Mouse (Mus musculus) fat pad, adult 2 months (tissue): ENCODE results near the gene Rbm4b.

ENCODE experiments used
- DNase-seq: peaks from one replicate; pipeline ENCODE4 v3.0.0-alpha.2; 2011; ENCODE audit warnings: low read depth, low spot score; ENCODE audit errors: extremely low read depth

The Rbm4b gene

DNA sequence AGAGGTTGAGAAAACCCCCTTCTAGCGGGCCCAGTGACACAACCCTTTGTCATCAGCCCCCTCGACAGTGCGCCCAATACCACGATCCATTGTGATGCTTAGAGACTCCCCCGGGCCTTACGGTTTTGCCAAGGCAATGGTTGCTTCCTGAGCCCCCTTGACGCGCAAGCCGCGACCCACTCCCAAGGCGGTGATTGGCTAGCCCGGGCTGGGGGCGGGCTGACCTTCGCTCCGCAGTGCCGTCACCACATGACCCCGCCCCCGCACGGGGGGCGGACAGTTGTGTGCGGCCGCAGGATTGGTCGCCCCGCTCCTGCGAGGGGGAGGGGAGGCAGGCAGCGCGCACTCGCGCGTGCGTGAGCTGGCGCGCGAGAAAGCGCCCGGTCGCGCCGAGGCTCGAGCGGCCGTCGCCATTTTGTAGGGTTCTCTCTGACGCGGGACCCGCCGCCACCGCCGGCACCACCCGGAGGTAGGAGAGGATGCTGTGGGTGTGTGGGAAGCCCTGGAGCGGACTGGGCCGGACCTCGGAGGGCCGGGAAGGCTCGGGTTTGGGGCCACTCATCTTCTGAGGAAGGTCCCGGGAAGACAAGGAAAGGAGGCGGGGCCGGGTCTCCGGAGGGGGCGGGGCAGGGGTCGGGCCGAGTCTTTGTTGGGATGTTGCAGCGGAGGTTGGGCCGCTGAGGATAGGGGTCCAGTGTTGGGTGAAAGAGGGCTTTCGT, at the start of gene Rbm4b:
Gene Rbm4b (plus strand): TSS at position 305 of the 719 bp plus-strand sequence.
- DNase-seq = no peak

DNA sequence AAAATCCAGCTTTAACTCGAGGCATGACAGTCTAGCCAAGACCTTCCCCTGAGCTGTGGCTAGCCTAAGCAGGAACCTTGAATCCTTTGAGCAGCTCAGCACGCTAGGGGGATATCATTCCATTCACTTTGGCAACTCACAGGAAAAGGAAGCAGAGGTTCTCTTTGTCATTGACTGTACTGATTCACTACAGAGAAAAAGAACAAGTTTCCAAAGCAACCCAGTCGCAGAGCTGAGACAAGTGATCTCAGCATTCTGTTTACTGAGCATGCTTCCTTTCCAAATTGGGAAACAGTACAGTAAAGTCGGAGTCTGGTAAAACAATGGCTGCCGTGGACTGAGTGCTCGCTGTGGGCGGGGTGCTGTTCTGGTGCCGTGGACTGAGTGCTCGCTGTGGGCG, 47.5 kb upstream of the Rbm4b start:
- DNase-seq = no peak

DNA sequence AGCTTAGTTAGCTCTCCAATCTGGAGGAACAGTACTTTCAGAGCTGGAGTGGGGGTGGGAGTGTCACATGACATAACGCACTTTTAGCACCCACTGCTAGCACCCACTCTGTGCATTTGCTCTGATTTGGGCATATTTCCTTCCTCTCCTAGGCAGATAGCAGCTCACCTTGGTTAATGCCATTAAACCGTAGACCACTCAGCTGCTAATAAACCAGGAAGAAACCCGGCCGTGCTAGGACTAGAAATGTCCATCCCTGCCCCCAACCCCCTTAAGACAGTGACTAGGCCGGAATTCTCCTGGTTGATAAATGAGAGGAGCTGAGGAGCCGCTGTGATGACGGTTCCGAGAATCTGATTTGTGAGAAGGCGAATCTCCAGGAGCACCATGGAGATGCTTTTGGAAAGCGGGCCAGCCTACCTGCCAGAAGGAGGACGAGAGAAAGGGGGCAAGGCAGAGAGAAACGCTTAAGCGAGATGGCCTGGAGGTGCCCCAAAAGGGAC, 45.1 kb upstream of the Rbm4b start, which contains the start of gene Sptbn2:
Gene Sptbn2 (plus strand): TSS at position 70 of the 503 bp plus-strand sequence.
- DNase-seq = no peak

DNA sequence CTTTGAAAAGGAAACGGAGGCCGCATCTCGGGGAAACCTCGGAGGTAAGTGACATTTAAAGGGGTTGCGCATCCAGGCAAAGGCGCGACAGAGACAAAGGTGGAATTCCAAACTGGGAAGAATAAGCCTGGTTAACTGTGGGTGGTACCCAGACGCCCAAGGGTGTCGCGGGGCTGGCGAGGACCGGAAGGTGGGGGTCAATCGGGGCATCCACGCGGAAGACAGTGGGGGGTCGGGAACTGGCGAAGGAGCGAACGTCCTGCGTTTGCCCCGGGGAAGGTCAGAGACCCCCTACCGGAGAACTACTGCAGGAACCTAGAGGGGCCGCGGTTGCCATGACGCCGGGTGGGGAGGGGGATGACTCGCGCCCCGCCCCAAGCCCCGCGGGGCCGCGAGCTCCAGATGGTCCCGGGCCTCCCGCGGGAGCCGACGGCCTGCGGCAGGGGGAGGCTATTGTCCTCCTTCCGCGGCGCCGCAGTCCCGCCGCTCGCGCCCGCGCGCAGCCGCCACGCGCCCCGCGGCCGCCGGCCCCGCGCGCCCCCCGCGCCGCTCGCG, 44.6 kb upstream of the Rbm4b start:
- DNase-seq = no peak

DNA sequence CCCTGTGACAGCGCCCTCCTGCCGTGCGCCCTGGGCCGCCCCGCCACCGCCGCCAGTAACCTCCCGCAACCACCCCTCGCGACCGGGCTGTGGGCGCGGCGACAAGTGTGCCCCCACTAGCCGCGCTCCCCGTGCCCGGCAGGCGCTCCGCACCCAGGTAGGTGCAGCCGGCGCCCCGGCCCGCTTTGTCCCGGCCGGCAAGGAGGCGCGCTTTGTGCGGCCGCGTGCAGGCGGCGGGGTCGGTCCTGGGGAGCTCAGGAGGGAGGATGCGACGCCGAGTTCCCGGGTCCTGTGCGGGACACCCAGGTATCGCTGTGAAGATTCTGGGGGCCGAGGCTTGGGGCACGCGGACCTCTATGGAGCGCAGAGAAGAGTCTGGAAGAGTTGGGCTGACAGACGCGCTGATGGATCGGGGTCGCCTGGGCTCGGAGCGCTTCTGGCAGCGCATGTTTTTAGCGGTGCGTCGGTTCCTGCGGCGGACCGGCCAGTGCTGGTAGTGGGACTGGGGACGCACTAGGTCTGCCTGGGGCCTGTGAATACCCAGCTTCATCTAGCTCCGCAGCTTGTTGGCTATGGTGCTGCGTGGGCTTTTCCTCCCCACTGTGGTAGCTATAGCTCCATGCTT, 44.0 kb upstream of the Rbm4b start:
- DNase-seq = no peak

DNA sequence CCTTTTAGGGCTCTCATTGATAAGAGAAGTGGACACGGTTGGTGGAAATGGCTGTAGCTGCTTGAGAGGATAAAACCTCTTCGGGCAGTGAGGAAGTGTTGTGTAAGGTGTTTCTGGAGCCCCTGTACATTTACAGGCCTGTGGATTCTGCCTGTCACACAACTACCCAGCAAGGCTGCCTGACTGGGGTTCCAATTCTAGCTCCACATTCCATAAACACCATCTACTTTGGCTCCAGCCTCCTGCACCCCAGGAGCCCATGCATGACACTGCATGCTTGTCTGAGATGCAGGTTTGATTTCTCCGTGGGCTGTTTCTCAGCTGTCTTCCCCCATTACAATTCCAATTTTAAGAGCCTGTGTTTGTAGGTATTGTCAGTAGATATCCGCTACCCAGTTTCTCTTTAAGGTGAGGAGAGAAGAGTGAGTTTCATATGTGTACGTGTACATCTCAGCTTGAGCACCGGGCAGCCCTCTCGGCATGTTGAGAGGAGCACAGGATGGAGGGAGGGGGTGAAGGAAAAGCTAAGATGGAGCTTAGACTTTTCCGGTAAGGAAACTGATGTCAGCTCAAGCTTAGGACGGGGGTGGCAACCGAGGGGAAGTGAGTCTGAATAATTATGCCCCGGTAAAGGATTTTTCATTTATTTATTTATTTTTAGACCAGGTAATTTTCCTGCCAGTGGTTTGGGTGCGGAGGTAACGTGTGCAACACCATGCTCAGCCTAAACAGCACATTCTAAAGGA, 43.3 kb upstream of the Rbm4b start:
- no peak for DNase-seq

DNA sequence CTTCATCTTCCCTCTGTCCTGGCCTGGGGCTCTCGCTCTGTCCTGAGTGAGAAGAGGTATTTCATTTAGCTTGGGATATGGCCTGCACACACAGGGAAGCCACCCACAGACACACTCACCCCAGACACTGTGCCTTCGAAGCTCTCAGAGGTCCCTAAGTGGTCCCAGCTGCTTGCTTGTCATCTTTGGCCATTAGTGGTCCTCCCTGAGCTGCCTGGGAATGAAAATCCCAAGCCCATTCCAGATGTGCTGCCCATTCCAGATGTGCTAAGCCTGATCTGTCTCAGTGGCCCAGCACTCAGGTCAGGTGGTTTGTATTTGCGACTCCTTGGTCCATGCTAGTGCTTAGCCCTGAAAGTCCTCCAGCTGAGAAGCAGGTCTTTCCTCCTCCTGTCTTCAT, 42.4 kb upstream of the Rbm4b start:
- no peak for DNase-seq

DNA sequence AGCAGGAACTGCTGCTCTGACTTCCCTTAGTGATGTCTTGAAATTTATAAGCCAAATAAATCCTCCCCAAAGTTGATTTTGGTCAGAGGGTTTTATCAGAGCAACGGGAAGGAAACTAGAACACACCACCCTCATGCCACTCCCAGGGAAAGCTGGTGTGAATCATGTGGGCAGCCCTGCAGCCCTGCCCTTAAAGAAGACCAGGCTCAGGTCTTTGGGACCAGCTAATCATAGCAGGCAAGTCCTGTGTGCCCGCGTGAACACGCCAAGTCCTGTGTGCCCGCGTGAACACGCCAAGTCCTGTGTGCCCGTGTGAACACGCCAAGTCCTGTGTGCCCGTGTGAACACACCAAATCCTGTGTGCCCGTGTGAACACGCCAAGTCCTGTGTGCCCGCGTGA, 39.5 kb upstream of the Rbm4b start:
- DNase-seq = no peak

DNA sequence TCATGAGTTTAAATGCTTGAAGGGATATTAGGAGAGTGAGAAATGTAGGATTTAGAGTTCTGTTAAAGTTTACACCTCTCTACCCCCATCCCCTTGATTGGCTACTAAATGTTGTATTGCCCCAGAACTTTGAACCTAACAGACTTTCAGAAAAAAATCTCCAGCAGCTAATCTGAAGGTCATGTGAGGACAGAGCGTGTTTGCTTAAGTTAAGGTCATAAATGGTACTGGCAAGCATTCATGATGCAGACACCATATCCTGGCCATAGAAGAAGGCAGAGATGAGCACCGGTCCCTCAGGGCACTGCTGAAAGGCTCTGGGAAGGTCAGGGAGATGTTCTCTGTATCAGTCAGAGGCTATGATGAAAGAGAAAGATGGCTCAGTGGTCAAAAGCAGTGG, 39.0 kb upstream of the Rbm4b start:
- DNase-seq = no peak

DNA sequence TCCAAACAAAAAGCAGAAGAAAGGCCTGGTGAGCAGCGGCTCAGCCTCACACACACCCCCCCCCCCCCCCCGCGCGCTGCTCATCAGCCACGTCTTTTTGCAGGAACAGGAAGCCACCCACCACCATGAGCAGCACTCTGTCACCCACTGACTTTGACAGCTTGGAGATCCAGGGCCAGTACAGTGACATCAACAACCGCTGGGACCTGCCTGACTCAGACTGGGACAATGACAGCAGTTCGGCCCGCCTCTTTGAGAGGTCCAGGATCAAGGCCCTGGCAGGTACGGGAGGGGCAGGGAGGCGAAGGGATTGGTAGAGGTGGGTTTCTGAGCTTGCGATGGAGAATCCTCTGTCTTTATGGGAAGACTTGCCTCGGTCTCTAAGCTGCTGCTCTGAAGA, 37.6 kb upstream of the Rbm4b start:
- DNase-seq = no peak

DNA sequence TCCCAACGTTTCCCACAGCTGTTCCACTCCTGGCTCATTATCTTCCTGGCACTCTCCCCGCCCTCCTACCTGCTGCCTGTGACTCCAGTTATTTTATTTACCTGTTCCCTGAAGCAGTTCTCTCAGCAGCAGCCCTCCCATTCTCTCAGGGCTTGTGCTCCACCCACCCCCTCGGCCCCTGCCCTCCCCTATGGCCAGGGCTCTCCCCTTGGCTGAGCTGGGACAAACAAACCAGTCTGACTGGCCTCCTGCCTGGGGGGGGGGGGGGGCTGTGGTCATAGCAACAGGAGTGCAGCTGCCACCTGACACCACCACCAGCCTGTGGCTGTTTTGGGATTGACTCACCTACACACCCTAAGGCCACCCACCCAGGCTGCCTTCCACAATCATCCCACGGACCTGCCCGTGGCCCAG, 36.9 kb upstream of the Rbm4b start:
- peak; percentile 31 for DNase-seq

DNA sequence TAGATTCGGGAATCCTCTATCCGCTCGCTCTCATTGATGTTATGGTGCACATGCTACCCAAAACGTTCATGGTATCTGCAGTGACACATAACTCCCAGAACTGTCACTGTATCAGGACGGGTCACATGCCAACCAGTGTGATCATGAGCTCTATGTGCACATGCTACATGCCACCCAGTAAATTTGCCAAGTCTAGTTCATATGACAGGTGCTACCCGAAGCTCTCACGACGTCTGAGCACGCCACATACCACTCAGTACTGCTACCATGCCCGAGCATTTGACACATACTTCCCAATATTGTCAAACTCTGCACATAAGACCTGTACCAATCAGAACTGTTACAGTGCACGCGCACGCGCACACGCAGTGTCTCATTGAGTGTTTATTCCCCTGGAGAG, 36.2 kb upstream of the Rbm4b start:
- no peak for DNase-seq

DNA sequence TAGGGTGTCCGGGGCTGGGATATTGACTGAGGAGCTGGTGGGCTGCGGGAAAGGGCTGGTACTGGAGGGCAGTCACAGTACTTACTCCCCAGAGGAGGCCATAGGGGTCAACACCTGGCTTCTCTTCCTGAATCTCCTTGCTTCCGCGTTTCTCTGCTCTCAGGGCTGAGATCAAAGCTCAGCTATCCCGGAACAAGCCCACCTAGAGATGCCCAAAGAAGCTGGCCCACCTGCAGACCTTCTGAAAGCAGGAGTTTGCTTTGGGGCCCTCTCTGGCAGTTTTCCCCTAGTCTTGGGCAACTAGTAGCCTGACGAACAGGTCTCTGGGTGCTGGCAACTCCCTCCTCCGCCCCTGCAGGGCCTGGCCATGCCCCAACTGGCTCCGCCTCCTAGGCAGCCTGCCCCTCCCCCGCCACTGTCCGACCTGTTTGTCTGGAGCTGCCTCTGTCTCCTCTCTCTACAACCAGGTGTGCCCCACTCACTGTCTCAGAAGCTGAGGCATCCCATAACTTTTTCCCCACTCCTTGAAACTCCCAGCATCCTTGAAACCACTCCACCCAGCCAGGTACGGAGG, 35.5 kb upstream of the Rbm4b start:
- DNase-seq = no peak

DNA sequence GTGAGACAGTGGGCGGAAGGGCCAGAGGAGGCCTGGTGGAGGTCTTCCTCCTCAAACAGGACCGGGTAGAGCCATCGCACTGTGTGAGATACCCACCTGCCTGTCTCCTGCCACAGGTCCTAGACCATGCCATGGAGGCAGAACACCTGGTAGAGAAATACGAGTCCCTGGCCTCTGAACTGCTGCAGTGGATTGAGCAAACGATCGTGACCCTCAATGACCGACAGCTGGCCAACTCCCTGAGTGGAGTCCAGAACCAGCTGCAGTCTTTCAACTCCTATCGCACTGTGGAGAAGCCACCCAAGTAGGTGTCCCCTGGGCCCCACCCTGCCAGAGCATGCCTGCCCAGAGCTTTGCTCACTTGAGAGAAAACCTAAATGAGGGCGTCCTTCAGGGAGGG, 27.1 kb upstream of the Rbm4b start:
- no peak for DNase-seq

DNA sequence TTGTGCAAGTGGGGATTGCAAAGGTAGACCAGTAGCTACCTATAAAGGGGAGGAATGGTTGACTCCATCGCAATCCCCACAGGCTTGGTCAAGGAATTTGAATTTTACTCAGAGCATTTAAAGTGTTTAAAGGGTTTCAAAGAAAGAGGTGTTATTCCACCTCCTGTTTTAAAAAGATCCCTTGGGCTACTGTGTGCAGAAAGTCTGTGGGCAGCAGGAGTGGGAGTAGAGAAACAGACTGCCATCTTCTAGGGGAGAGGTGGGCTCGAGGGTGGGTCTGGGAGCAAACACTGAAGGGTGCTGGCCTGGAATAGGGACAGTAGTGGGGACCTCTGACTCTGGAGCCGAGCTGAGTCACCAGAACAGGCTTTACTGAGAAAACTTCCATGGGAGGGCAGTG, 23.2 kb upstream of the Rbm4b start:
- DNase-seq = no peak

DNA sequence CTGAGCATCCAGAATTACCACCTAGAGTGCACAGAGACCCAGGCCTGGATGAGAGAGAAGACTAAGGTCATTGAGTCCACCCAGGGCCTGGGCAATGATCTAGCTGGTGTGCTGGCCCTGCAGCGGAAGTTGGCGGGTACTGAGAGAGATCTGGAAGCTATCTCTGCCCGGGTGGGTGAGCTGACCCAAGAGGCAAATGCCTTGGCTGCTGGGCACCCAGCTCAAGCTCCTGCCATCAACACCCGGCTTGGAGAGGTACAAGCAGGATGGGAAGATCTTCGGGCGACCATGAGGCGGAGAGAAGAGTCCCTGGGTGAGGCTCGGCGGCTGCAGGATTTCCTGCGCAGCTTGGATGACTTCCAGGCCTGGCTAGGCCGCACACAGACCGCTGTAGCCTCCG, 18.4 kb upstream of the Rbm4b start:
- DNase-seq = no peak

DNA sequence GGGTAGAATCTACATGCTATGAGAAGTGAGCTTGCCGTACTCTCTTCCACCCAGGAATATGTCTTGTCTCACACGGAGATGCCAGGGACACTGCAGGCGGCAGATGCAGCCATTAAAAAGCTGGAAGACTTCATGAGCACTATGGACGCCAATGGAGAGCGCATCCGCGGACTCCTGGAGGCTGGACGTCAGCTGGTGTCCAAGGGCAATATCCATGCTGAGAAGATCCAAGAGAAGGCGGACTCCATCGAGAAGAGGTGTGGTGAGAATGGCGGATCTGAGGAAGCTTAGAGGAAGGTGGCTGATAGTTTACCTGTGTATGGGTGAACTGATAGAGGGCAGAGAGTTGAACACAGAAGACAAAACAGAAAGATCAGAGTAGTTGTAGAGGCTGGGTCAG, 17.2 kb upstream of the Rbm4b start:
- no peak for DNase-seq

DNA sequence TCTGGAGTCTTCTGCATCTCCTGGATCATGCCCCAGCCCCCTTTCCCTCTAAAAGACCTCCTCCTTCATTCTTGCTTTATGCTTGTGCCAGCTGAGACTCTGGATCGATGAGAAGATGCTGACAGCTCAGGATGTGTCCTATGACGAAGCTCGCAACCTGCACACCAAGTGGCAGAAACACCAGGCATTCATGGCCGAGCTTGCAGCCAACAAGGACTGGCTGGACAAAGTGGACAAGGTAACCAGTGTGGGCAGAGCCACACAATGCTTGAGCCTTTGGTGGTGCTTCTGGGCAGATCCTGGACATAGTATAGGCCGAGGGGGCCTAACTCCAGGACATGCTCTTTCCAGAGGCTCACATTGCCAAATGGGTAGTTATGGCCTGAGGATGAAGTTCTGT, 16.5 kb upstream of the Rbm4b start:
- no peak for DNase-seq

DNA sequence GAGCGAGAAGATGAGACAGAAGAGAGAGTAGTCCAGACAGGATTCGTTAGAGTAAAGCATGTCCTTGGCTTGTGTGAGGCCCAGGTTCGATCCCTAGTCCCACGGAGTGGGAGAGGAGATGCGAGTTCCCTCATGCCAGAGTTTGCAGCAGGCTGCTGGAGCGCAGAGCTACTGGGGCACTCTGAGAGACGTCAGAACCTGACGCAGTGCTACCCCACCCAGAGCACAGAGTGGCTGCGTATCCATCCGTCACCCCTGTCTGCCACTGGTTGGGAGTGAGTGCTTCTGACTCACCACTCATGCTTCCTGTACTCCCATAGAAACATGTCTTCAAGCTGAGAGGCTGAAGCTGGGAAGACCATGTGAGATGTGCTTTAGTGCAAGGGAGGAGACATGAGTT, 14.8 kb upstream of the Rbm4b start:
- no peak for DNase-seq

DNA sequence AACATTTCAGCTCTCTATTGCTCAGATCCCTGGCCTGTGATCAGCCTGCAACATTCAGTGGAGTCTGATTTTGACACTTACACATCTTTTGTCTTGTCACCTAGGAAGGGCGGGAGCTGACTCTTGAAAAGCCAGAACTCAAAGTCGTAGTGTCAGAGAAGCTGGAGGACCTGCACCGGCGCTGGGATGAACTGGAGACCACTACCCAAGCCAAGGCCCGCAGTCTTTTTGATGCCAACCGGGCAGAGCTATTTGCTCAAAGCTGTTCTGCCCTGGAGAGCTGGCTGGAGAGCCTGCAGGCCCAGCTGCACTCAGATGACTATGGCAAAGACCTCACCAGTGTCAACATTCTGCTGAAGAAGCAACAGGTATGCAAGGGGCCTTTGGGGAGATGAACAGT, 14.1 kb upstream of the Rbm4b start:
- no peak for DNase-seq

DNA sequence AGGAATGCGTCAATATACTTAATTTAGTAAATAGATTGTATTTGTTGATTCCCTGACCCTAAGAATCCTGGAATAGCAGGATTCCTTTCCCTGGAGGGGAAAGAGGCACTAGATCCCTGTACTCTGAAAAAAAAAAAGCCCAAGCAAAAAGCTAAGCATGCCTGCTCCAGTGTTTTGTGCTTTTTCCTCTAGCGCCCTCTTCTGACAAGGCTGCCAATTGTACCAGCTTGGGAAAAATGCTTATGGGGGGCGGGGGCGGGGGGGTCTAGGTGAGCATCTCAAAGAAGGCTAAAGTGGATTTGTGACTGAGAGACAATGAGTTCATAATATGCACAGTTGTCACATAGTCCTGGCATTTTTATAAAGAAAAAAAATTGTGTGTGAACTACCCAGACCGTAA, 12.8 kb upstream of the Rbm4b start:
- no peak for DNase-seq
